Mouse (Mus musculus) effector memory CD4-positive, alpha-beta T cell, adult 5 months (primary cell): ENCODE results near the gene Pds5b. TPM values are rescaled to one million over a fixed set of nuclear protein-coding genes. Genes with fewer than 3 reads are reported as not detected.

Experiments used
- polyA plus RNA-seq: library from polyadenylated mRNA; unstranded; fragments of 100-300 nt; shearing (Covaris generic); gene quantifications from one replicate; pipeline ENCODE4 v1.2.1, GENCODE M21; 2017

Gene Pds5b
- polyA plus RNA-seq: 21.8 TPM

DNA sequence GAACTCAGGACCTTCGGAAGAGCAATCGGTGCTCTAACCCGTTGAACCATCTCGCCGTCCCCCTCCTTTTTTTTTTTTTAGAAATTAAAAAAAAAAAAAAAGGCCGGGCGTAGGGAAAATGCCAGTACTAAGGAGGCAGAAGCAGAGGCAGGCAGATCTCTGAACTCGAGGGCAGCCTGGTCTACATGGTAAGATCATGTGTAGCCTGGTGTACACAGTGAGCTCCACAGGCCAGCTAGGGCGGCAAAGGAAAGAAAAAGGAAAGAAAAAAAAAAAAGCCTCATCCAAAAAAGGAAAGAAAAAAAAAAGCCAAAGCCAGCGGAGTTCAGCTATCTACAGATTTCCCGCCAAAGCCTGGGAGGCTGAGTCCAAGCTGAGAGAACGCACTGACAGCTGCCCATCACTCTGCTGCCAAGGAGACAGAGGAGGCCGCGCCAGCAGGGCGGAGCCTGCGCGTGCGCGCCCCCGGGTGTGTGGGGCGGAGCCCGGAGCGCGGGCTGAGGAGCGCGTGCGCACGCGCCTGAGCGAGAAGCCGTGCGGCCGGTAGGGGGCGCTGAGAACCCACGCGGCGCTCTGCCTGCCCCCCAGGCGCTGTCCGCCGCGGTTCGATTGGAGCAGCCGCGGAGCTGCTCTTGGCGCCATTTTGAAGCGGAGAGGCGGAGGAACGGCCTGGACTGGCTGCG, at the start of gene Pds5b:
Gene Pds5b, plus strand, starts transcription at position 587 of the 683 bp plus-strand sequence.

DNA sequence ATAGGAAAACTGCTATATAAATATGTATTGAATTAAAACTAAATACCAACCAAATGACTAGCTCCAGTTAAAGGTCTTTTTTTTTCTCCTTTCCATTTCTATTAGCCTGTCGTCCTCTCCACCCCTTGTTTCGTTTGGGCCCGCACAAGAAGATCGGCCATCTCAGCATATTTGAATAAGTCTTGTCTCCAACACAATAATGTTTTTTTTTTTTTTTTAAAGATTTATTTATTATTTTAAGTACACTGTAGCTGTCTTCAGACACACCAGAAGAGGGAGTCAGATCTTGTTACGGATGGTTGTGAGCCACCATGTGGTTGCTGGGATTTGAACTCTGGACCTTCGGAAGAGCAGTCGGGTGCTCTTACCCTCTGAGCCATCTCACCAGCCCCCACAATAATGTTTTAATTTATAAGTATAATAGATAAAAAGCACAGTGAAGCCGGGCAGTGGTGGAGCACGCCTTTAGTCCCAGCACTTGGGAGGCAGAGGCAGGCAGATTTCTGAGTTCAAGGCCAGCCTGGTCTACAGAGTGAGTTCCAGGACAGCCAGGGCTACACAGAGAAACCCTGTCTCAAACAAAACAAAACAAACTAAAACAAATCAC, 7.3 kb upstream of the Pds5b start, which contains the start of gene N4bp2l2:
Gene N4bp2l2, minus strand, starts transcription at position 51 of the 607 bp plus-strand sequence.

Other genes starting within 250 kb of the Pds5b start
- gene Zar1l, start 155.6 kb upstream of the Pds5b start, polyA plus RNA-seq: not detected
- 4.3 TPM for gene Brca2, start 151.1 kb upstream of the Pds5b start, polyA plus RNA-seq
- gene N4bp2l1, start 76.6 kb upstream of the Pds5b start, polyA plus RNA-seq: 173 TPM
- gene N4bp2l2, start 7.6 kb upstream of the Pds5b start, polyA plus RNA-seq: 127 TPM